Mouse (Mus musculus): ENCODE measurements around the gene Mmp13.
"Not testable (repeated sequence)": the region's sequence is repeated elsewhere in the genome, so short reads cannot be mapped to it uniquely, and the experiment has no call there.

Gene Mmp13

DNA sequence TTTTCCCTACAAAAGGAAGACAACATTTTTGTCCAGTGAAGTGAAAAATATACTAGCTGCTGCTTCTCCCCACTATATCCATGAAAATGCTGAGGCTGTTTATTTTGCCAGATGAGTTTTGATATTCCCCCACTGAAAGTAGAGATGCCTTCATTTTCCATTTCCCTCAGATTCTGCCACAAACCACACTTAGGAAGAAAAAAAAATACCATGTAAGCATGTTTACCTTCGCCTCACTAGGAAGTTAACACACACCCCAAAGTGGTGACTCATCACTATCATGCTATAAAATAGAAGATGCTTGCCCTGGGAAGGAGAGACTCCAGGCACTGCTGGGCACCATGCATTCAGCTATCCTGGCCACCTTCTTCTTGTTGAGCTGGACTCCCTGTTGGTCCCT is at the start of gene Mmp13:
TSS of gene Mmp13 (plus strand) at position 301 of the 400 bp plus-strand sequence.
- no peak for DNase-seq

DNA sequence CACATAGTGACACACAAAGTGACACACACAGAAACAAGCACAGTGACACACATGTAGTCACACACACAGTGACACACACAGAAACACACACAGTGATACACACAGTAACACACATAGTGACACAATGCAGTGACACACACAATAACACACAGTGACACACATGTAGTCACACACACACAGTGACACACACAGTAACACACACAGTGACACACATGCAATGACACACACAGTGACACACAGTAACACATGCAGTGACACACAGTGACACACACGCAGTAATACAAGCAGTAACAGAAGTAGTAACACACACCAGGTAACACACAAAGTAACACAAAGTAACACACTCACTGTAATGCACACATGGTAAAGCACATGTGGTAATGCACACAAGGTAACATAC is 33.7 kb upstream of the Mmp13 start:
- DNase-seq, result no peak

DNA sequence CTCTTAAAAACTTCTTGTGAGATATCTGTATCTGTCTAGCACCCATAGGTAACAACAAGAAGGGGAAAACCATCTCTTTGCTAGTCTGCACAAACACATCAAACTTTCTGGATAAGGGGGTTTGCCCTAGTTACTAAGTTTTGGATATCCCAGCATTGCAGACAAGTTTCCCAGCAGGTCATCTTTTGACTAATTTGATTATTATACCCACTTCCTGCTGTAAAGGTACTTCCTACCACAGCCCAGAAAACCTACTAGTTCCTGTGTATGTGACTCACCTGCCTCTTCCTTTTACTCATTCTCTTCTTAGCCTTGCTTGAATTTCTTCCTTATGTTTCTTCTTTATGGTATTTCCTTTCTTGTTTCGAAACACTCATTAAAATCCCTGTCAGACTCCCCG is 32.3 kb upstream of the Mmp13 start:
- no peak for DNase-seq

DNA sequence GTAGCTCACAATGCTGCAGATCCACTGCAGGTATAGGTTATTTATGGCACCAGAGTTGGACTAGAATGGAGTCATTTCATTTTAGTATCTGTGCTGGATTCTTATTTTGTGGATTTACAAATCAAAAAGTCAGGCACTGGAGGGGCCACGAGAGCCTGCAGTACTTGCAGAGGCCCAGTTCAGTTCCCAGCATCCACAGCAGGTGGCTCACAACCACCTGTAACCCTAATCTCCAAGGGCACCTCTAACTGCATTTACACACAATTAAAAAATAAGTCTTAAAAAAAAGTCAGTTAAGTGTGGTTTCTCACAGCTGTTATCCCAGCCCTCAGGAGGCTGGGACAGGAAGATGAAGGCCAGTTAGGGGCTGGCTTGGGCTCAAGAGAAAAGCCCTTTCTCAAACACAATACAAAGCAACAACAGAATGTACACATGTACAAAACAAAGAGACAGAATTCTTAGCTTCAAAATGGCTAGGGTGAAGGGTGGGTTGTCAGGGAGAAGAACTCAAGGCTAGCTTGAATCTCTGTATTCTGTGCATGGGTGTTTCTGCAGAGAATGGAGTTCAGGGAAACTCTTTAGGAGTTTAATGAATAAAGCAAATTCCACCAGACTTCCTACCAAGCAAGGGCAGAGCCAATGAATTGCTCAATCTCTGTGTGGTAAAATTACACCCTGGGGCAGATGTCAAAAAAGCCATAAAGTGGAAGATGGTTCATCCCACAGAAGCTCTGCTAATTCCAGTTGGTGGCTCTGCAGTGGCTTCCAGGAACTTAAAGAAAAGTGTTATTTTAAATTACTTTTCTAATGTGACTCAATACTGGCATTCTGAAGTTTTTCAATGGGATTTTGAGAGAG is 19.3 kb upstream of the Mmp13 start:
- DNase-seq, result no peak

DNA sequence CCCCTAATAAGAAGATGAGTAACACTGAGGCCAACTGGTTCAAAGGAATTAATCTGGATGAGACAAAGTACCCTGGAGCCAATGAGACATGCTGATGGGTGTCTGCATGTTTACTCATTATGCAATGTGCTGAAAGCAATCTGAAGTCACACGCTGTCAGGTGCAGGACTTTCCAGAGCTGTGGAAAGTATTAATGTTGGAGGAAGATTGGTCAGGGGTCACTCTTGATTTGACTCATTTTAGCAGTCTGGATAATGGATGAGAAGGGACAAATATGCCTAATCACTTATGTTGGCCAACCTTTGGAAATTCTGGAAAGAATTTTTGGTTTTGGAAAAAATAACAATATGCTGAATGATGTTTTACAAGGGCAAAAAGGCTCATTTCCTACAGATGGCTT is 10.6 kb upstream of the Mmp13 start:
- no peak for DNase-seq

DNA sequence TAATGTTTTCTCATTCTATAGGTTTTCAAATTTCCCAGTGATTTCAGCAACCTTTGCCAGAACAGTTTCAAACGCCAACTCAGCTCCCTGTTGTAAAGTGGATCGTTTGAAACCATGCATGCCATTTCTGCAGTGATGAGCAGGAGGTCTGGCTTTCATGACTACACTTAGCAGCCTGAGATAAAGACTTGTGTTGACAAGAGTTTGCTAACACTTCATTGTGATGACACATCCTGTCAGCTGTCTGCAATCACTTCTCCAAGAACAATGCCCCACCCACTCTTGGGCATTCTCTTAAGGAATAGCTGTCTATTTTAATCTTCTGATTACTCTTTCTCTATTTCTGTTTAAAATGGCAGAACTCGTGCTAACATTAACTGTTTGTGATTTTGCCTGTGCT is 2.2 kb upstream of the Mmp13 start:
- DNase-seq, result no peak

DNA sequence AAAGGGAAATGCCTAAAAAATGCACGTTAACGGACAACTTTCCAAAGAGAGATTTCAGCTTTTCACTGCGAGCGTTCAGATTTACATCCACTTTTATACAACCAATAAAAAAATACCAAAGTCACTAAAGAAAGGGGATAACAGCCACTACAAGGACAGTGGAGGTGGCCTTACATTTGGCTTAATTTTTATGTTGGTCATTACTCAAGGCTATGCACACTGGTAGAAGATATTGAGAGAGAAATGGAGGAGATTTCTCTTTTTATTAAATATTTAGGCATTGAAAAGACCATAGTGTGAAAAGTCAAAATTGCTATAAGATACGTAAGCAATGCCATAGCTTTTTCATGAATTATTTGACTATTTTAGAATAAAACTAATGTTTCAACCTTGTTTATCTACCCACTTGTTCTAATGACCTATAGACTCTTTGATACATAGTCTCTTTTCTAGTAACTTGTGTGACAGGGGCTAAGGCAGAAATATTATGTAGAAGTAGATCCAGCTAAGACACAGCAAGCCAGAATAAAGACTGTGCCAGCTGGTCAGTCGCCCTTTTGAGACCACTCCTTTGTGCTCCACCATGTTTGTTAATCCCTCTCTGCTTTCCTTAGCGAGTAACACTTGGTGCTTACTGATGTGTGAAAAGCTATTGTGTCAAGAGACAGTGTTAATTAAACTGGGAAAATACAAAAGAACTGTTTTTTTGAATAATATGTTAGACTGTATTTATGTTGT is 10.4 kb downstream of the Mmp13 start:
- no peak for DNase-seq

DNA sequence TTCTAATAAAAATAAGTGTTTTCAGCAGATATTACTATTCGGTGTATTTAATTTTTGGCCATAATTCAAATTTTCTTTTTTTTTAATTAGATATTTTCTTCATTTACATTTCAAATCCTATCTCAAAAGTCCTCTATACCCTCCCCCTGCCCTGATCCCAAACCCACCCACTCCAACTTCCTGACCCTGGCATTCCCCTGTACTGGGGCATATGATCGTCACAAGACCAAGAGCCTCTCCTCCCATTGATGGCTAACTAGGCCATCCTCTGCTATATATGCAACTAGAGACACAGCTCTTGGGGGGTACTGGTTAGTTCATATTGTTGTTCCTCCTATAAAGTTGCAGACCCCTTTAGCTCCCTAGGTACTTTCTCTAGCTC is 11.0 kb downstream of the Mmp13 start:
- DNase-seq, result not testable (repeated sequence)

DNA sequence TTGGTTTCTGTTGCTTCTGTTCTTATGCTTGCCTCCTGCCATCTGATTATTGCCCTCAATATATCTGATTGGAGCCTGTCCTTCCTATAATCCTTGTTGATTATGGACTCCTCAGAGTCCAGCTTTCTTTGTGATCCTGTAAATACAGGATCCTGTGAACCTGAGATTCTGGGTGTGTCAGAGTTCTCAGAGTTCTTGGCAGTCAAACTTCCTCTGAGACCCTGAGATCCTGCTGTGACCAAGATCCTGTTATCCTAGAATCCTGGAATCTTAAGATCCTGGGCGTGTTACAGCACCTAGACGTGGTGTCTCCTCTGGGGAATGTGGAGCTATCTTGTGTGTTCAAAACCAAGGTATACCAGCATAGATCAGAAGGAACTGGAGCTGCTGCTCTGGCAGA is 17.2 kb downstream of the Mmp13 start:
- DNase-seq, result no peak

DNA sequence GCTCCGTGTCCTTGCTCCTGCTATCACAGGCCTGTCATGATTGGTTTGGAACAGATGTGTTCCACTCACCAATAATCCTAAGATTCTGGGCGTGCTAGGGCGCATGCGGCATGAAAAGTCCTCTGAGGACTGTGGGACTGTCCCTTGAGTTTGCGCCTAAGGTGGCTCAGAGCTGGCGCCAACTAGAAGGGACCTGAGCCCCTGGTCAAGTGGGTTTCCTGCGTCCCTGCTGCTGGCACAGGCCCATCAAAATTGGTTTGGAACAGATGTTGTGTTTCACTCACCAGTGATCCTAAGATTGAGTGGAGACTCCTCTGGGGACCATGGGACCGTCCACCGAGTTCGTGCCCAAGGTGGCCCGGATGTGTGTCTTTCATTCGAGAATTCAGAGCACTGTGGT is 17.6 kb downstream of the Mmp13 start:
- no peak for DNase-seq

DNA sequence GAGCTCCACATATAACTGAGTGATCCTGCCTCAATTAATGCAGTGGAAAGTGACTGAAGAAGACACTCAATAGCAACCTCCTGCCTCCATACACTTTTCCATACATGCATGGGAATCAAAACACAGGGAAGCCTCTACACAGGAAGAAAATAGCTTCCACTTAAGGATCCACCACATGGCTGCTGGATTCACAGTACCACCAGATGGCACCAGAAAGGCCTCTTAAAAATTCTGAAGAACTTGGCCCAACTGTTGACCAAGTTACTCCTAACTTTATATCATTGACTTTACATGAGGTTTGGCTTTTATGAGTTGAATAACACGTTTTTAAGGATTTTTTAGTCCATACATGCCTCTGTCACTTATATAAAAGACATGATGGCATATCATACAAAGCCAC is 19.8 kb downstream of the Mmp13 start:
- DNase-seq, result no peak

DNA sequence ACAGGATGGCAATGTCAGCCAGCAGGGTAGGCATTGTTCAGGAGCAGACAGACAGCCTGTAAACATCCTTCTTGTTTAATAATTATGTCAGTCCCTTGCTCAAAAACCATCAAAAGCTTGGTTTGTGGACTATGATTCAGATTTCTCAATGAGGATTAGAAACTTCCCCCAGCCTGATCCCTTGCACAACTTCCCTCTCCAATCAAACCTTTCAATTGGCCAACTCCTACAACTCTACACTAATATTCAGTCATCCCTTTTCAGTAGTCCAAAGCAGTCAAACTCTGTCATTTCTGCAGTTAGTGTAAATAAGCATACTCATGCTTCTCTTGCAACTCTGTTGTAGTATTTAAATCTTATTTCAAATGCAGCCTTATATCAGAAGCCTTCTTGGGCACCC is 59.5 kb downstream of the Mmp13 start:
- no peak for DNase-seq
